Mouse (Mus musculus) olfactory bulb, adult 2 months (tissue): ENCODE measurements around the gene Hs3st3b1.

ENCODE experiments used
- CTCF ChIP-seq: fragments of 200-500 bp; IDR thresholded peaks from 2 replicates; pipeline ENCODE4 v1.5.1; 2012; ENCODE audit warnings: low read depth, mild to moderate bottlenecking, low read length, moderate library complexity; ENCODE audit not compliant: insufficient read depth
- POLR2A ChIP-seq: fragments of 200-500 bp; IDR thresholded peaks from 2 replicates; pipeline ENCODE4 v1.6.1; 2012; ENCODE audit warnings: mild to moderate bottlenecking, low read depth, low read length, moderate library complexity; ENCODE audit not compliant: insufficient read depth

- TF ChIP-seq POLR2A = no peak
- TF ChIP-seq CTCF = no peak
Measured at GRCm38 (mm10) chr11:63844701-63845100, 77.4 kb downstream of the Hs3st3b1 start.
